Mouse (Mus musculus) urinary bladder, postnatal 25 days (tissue): ENCODE data around the gene Pcdh7.

Experiments used
- DNase-seq: peaks from one replicate; pipeline ENCODE4 v3.0.0; 2022; ENCODE audit warnings: low spot score

The Pcdh7 gene

GRCm38 (mm10) chr5:57803108-57803507 is 85.3 kb downstream of the Pcdh7 start:
- no peak for DNase-seq

GRCm38 (mm10) chr5:57803890-57804289 is 86.1 kb downstream of the Pcdh7 start:
- DNase-seq, result no peak

- no peak for DNase-seq
Measured at GRCm38 (mm10) chr5:57807350-57807749, 89.6 kb downstream of the Pcdh7 start.

GRCm38 (mm10) chr5:57810641-57811040 is 92.9 kb downstream of the Pcdh7 start:
- no peak for DNase-seq

GRCm38 (mm10) chr5:57815964-57816589 is 98.3 kb downstream of the Pcdh7 start:
- no peak for DNase-seq

GRCm38 (mm10) chr5:57819788-57820187 is 102.0 kb downstream of the Pcdh7 start:
- no peak for DNase-seq

GRCm38 (mm10) chr5:57821099-57821498 is 103.3 kb downstream of the Pcdh7 start:
- DNase-seq, result no peak

- DNase-seq, result no peak
Measured at GRCm38 (mm10) chr5:57828437-57828836, 110.7 kb downstream of the Pcdh7 start.

- no peak for DNase-seq
Measured at GRCm38 (mm10) chr5:57837150-57837549, 119.4 kb downstream of the Pcdh7 start.

GRCm38 (mm10) chr5:57841357-57842119 is 123.8 kb downstream of the Pcdh7 start:
- no peak for DNase-seq

GRCm38 (mm10) chr5:57847500-57847899 is 129.7 kb downstream of the Pcdh7 start:
- DNase-seq, result no peak

- DNase-seq, result no peak
Measured at GRCm38 (mm10) chr5:57850111-57850510, 132.3 kb downstream of the Pcdh7 start.

GRCm38 (mm10) chr5:57857316-57857715 is 139.5 kb downstream of the Pcdh7 start:
- DNase-seq, result no peak

- DNase-seq, result no peak
Measured at GRCm38 (mm10) chr5:57864254-57864653, 146.5 kb downstream of the Pcdh7 start.

- DNase-seq, result no peak
Measured at GRCm38 (mm10) chr5:57865256-57865655, 147.5 kb downstream of the Pcdh7 start.

GRCm38 (mm10) chr5:57866097-57866496 is 148.3 kb downstream of the Pcdh7 start:
- DNase-seq, result no peak

- DNase-seq, result no peak
Measured at GRCm38 (mm10) chr5:57867906-57868305, 150.1 kb downstream of the Pcdh7 start.

GRCm38 (mm10) chr5:57868702-57869101 is 150.9 kb downstream of the Pcdh7 start:
- DNase-seq, result no peak

- DNase-seq, result no peak
Measured at GRCm38 (mm10) chr5:57870727-57871126, 153.0 kb downstream of the Pcdh7 start.

GRCm38 (mm10) chr5:57884982-57885381 is 167.2 kb downstream of the Pcdh7 start:
- DNase-seq, result no peak

GRCm38 (mm10) chr5:57899018-57899614 is 181.3 kb downstream of the Pcdh7 start:
- no peak for DNase-seq

- no peak for DNase-seq
Measured at GRCm38 (mm10) chr5:57907218-57907617, 189.5 kb downstream of the Pcdh7 start.

- DNase-seq, result no peak
Measured at GRCm38 (mm10) chr5:57921140-57921539, 203.4 kb downstream of the Pcdh7 start.
